Mouse (Mus musculus) hindbrain, embryonic 14.5 days (tissue): ENCODE measurements at regions not wholly inside any gene's neighbourhood (a gene's known extent, or its start where the extent isn't known, plus 50 kb on each side); places are given as distances from the start of the nearest gene placed in this dataset.
A peak's percentile ranks its signal among the peaks of the same experiment; 100 is the strongest.

Experiments used
- ATAC-seq: fragments of 200-750 bp; cut with Nextera tagmentation; 2 replicates; pipeline ENCODE4 v1.8.0; 2017; ENCODE audit warnings: moderate number of reproducible peaks, mild to moderate bottlenecking, moderate TSS enrichment, moderate library complexity; ENCODE audit not compliant: low FRiP score
- DNase-seq: peaks from one replicate; pipeline ENCODE4 v3.0.0-alpha.2; 2015; ENCODE audit warnings: low spot score
- H3K27ac ChIP-seq: fragments of 300-500 bp; sonication (generic); 2 replicates; pipeline ENCODE4 v1.5.1; 2014; ENCODE audit warnings: mild to moderate bottlenecking, moderate library complexity
- H3K27me3 ChIP-seq: fragments of 300-500 bp; sonication (generic); 2 replicates; pipeline ENCODE4 v1.6.1; 2014; ENCODE audit warnings: mild to moderate bottlenecking, low read length, mixed read lengths; ENCODE audit not compliant: control insufficient read depth, insufficient read depth
- H3K36me3 ChIP-seq: fragments of 300-500 bp; sonication (generic); replicated peaks from 2 replicates; pipeline ENCODE4 v1.6.1; 2014; ENCODE audit not compliant: control insufficient read depth, insufficient read depth
- H3K4me1 ChIP-seq: fragments of 300-500 bp; sonication (generic); replicated peaks from 2 replicates; pipeline ENCODE4 v1.6.1; 2014; ENCODE audit warnings: antibody characterized with exemption, low read length, mixed read lengths; ENCODE audit not compliant: control insufficient read depth, insufficient read depth
- H3K4me2 ChIP-seq: fragments of 300-500 bp; sonication (generic); replicated peaks from 2 replicates; pipeline ENCODE4 v1.6.1; 2014; ENCODE audit warnings: mild to moderate bottlenecking, moderate library complexity
- H3K4me3 ChIP-seq: fragments of 300-500 bp; sonication (generic); replicated peaks from 2 replicates; pipeline ENCODE4 v1.5.1; 2014; ENCODE audit warnings: mild to moderate bottlenecking, low read length
- H3K9ac ChIP-seq: fragments of 300-500 bp; sonication (generic); 2 replicates; pipeline ENCODE4 v1.6.1; 2014
- H3K9me3 ChIP-seq: fragments of 300-500 bp; sonication (generic); 2 replicates; pipeline ENCODE4 v1.6.1; 2016; ENCODE audit warnings: low read length; ENCODE audit not compliant: control insufficient read depth
- WGBS: fragments of 180-500 bp; shearing (Covaris S2); extraction: QIAGEN DNeasy Blood & Tissue Kit; methylation state at CpG from one replicate; pipeline ENCODE4 v1.1.7; 2014; 5-methylcytosine and 5-hydroxymethylcytosine counted together

DNA sequence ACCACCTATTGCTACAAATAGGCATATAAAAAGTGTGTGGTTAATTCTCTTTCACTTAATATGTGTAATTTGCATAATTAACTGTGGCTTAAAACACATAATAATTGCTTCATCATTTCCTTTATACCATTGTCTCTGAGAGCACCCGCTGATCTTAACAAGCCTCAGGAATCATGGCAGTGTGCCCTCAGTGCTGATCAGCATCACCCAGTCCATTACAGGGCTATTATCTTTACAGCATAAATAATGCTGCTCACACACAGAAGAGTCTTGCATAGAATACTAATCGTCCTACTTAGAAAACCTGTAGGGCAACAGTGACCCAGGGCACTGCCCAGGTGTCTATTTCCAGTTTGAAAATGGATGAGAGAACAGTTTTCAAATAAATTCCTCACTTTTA, 102.4 kb downstream of the Gm597 start:
- Histone ChIP-seq H3K27me3 (no peaks in the 10 kb centered on the region), H3K9ac (no peak overlapping the region), H3K27ac (no peak overlapping the region), H3K36me3 (no peaks in the 10 kb centered on the region), H3K4me1 (no peaks in the 10 kb centered on the region), H3K4me2 (no peak overlapping the region), H3K4me3 (no peak overlapping the region), H3K9me3 (no peaks in the 10 kb centered on the region)
- ATAC-seq (peak; percentile 79; the same call in 1 of the 2 replicates), DNase-seq (peak; percentile 37)
- WGBS = 39% methylated on average over 2 of the region's 2 CpGs

DNA sequence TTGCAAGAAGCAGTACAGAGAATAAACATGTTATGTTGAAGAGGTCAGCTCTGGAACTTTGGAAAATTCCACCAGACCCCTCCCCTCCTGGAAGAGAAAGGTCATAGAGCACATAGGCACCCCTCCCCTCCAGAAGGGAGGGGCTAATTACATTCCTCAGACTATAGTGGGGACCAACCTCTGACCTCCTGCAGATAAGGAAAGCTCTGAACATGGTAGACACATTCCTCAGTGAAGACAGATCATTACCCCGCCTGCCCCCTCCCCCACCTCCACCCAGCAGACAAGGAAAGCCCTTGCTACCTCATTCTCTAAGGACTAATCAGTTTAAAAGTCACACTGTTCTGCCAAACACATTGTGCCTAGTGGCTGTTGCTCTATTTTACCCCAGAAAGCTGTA, 104.7 kb downstream of the Gm597 start:
- no peak for ATAC-seq
- Histone ChIP-seq H3K4me2 (no peak overlapping the region), H3K27ac (no peak overlapping the region), H3K27me3 (no peaks in the 10 kb centered on the region), H3K4me1 (no peaks in the 10 kb centered on the region), H3K4me3 (no peak overlapping the region), H3K9ac (no peak overlapping the region), H3K9me3 (no peaks in the 10 kb centered on the region), H3K36me3 (no peaks in the 10 kb centered on the region)
- 76% methylated on average over 1 of the region's 1 CpGs for WGBS
- DNase-seq = no peak

DNA sequence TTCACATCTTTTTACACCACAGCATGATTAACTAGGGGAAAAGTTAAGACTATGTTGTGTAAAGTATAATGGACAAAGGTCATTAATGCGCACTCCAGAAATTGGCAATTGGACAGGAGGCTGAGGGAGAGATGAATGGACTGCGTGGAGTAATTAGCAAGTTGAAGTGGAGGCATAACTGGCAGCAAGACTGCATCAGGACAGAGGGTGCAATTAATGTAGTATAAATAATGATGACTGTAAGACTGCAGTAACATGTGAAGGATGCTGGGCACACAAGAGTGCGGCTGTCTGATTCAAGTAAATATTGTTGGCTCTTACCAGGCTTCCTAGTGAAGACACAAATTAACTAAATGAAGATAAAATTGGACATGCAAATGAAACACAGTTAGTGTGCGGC, 139.2 kb downstream of the Gm597 start:
- Histone ChIP-seq H3K36me3 (no peaks in the 10 kb centered on the region), H3K9me3 (no peaks in the 10 kb centered on the region), H3K4me2 (no peak overlapping the region), H3K4me1 (no peaks in the 10 kb centered on the region), H3K27me3 (no peaks in the 10 kb centered on the region), H3K9ac (no peak overlapping the region), H3K4me3 (no peak overlapping the region), H3K27ac (no peak overlapping the region)
- peak; percentile 34; the same call in 1 of the 2 replicates for ATAC-seq
- DNase-seq = no peak
- 78% methylated on average over 4 of the region's 4 CpGs for WGBS

DNA sequence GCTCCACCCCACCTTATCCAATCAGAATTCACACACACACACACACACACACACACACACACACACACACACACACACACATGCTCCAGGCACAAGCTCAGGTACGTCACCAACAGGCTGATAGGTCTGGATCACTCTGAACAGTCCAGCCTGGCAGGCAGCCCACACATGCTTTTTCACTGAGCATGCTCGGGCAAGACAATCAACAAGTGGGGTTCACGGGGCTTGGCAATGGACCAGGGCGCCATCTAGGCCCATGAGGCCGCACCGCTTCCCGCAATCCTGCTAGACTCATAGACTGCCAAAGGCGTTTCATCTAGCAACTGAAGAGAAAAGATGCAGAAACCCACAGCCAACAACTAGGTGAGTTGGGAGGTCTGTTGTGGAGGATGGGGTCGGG, 157.3 kb downstream of the Gm597 start:
- Histone ChIP-seq H3K9me3 (no peaks in the 10 kb centered on the region), H3K4me3 (no peak overlapping the region), H3K4me2 (no peak overlapping the region), H3K9ac (no peak overlapping the region), H3K27ac (no peak overlapping the region), H3K4me1 (no peaks in the 10 kb centered on the region), H3K36me3 (no peaks in the 10 kb centered on the region), H3K27me3 (no peaks in the 10 kb centered on the region)
- DNase-seq (no peak), ATAC-seq (no peak)
- WGBS = 97% methylated on average over 9 of the region's 9 CpGs

DNA sequence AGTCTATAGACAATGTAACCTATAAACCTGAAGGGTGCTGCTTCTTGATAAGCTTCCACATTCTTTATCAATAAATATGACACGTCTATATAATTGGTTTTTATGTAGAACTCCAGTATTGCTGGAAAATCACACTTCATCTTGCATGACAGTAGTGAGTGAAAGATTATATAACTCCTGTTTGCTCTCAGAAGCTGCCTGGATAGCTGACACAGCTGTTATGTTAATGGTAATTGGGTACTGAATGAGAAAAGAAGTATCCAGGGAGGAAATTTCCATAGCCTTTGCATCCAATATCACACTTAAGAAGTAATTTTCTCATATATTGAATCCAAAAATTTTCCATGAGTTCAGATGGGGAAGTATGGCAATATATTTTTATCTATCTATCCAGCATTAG, 177.7 kb downstream of the Gm597 start:
- WGBS = 57% methylated on average over 1 of the region's 1 CpGs
- DNase-seq = no peak
- no peaks in the 10 kb centered on the region for H3K27me3 ChIP-seq
- no peak overlapping the region for H3K4me2 ChIP-seq
- no peaks in the 10 kb centered on the region for H3K9me3 ChIP-seq
- no peak for ATAC-seq
- no peak overlapping the region for H3K9ac ChIP-seq
- H3K4me3 ChIP-seq = no peak overlapping the region
- no peaks in the 10 kb centered on the region for H3K36me3 ChIP-seq
- no peaks in the 10 kb centered on the region for H3K4me1 ChIP-seq
- no peak overlapping the region for H3K27ac ChIP-seq

DNA sequence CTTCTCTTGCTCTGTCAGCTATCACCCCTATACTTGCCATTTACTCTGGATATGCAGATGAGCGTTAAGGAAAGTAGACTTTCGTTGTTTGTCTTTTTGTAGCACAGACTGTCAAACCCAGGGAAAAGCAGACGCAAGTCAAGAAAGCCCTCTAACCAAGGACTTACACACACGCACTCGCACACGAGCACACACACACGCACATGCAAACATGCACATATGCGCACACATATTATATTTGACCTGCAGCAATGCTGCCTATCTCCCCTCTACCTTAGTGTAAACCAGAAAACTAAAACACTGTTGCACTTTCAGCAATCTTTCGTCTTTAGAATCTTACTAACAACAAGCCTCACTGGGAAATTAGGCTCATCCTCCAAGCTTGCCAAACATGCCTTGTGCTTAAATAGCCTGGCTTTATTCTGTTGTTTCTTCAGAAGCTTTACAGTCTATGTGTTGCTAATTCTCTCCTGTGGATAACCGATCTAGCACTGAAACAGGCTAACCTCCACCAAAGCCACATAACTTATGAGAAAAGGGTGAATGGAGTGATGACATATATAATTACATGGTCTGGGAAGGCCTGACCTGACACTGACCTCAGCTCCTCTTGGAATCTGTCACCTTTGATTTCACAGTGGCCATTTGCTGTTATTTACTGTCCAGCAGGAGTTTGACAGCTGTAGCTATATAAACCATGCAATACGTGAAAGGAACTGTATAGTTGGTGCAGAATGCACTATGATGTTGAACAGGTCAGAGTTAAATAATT, 214.5 kb downstream of the Gm597 start:
- Histone ChIP-seq H3K27me3 (no peaks in the 10 kb centered on the region), H3K4me3 (no peak overlapping the region), H3K4me2 (no peak overlapping the region), H3K4me1 (no peaks in the 10 kb centered on the region), H3K36me3 (no peaks in the 10 kb centered on the region), H3K9ac (no peak overlapping the region), H3K27ac (no peak overlapping the region), H3K9me3 (no peaks in the 10 kb centered on the region)
- no peak for ATAC-seq
- DNase-seq = no peak
- 82% methylated on average over 11 of the region's 11 CpGs for WGBS

DNA sequence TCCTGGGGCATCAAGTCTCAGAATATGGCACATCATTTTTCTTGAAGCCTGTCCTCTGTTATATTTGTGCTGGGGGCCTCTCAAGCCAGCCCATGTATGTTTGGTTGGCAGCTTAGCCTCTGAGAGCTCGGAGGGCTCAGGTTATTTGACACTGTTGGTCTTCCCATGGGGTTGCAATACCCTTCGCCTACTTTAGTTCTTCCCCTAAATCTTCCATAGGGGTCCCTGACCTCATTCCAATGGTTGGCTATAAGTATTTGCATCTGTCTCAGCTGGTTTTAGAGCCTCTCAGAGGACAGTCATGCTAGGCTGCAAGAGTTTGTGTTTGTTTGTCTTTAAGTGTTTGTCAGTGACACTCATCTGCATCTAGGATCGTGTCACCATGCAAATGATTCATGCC, 216.2 kb downstream of the Gm597 start:
- Histone ChIP-seq H3K4me3 (no peak overlapping the region), H3K27ac (no peak overlapping the region), H3K4me2 (no peak overlapping the region), H3K27me3 (no peaks in the 10 kb centered on the region), H3K4me1 (no peaks in the 10 kb centered on the region), H3K9me3 (no peaks in the 10 kb centered on the region), H3K9ac (no peak overlapping the region), H3K36me3 (no peaks in the 10 kb centered on the region)
- no peak for ATAC-seq
- 81% methylated on average over 3 of the region's 3 CpGs for WGBS
- DNase-seq = no peak
